Mouse (Mus musculus) megakaryocyte, embryonic 14.5 days (primary cell): Measurements from ENCODE around the gene Stk11ip.

Source experiments
- FLI1 ChIP-seq: IDR thresholded peaks from 2 replicates; pipeline ENCODE4 v1.6.1; 2012; ENCODE audit warnings: low read length, inconsistent platforms, mixed read lengths
- GATA1 ChIP-seq: IDR thresholded peaks from 3 replicates; pipeline ENCODE4 v1.6.1; 2012; ENCODE audit warnings: mixed read lengths, low read length, inconsistent platforms, borderline replicate concordance

- TF ChIP-seq GATA1, result no peak
- no peak for TF ChIP-seq FLI1
These were observed 4.5 kb upstream of the Stk11ip start for GRCm38 (mm10) chr1:75516703-75517380.
